Comparison of ENCODE assay signal across 26 mouse cellular contexts in the genomic region with DNA sequence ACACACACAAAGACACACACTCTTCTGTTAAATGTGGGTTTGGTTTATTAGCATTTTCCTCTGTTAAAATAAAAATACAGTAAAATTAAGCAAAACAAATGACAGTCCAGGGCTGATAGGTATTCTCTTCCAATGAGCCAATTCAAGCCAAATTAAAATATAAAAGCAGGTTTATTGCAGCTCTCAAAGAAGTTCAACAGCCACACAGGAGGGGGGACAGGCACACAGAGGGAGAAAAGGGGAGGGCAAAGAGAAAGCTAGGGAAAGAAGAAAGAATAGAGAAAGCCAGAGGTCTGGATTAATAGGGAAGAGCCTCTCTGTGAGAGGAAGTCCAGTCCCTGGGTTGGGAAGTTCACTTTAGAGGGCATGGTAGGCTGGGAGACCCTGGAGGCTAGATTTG.
"Had no signal": no experiment of that assay in that cellular context is flagged by ENCODE, and none has a peak within 500 bp of the region (broad histone marks: within the 10 kb centered on the region; RNA-seq: fewer than 3 reads in every experiment).

No protein-coding gene starts in this region.

- H3K27ac ChIP-seq: heart, embryonic 10.5 days; hindbrain, embryonic 13.5 days; hindbrain, embryonic 15.5 days; hindbrain, postnatal 0 days; kidney, embryonic 15.5 days; kidney, postnatal 0 days; limb, embryonic 10.5 days; limb, embryonic 12.5 days; liver, embryonic 13.5 days; liver, embryonic 15.5 days had no signal

- H3K4me2 ChIP-seq: heart, embryonic 12.5 days; hindbrain, embryonic 13.5 days; hindbrain, embryonic 15.5 days; kidney, embryonic 15.5 days; limb, embryonic 12.5 days; liver, embryonic 11.5 days; liver, embryonic 13.5 days; liver, embryonic 15.5 days had no signal

- ATAC-seq: hindbrain, postnatal 0 days; intestine, embryonic 16.5 days had no signal

- H3K27me3 ChIP-seq: heart, embryonic 12.5 days; hindbrain, embryonic 13.5 days; hindbrain, embryonic 15.5 days; kidney, embryonic 15.5 days; limb, embryonic 12.5 days; liver, embryonic 13.5 days; liver, embryonic 15.5 days had no signal

- H3K4me1 ChIP-seq: heart, embryonic 10.5 days; heart, embryonic 12.5 days; hindbrain, embryonic 13.5 days; hindbrain, embryonic 15.5 days; kidney, embryonic 15.5 days; limb, embryonic 10.5 days; limb, embryonic 12.5 days; liver, embryonic 13.5 days; liver, embryonic 15.5 days had no signal

- H3K9me3 ChIP-seq: hindbrain, embryonic 13.5 days; hindbrain, embryonic 15.5 days; kidney, embryonic 15.5 days; limb, embryonic 10.5 days; limb, embryonic 12.5 days; liver, embryonic 13.5 days; liver, embryonic 15.5 days had no signal

- H3K36me3 ChIP-seq: heart, embryonic 10.5 days; heart, embryonic 12.5 days; hindbrain, embryonic 13.5 days; hindbrain, embryonic 15.5 days; kidney, embryonic 15.5 days; limb, embryonic 10.5 days; limb, embryonic 12.5 days; liver, embryonic 13.5 days; liver, embryonic 15.5 days had no signal

- H3K4me3 ChIP-seq: heart, embryonic 10.5 days; heart, embryonic 12.5 days; hindbrain, embryonic 13.5 days; hindbrain, embryonic 15.5 days; kidney, embryonic 15.5 days; limb, embryonic 10.5 days; limb, embryonic 12.5 days; liver, embryonic 13.5 days; liver, embryonic 15.5 days had no signal

- H3K9ac ChIP-seq: heart, embryonic 12.5 days; hindbrain, embryonic 13.5 days; hindbrain, embryonic 15.5 days; kidney, embryonic 15.5 days; limb, embryonic 12.5 days; liver, embryonic 13.5 days; liver, embryonic 15.5 days had no signal

- DNase-seq: gastrocnemius, postnatal 14 days; gastrocnemius, postnatal 36 days; heart, adult 11 months; heart, postnatal 10 days; heart, postnatal 36 days; kidney, adult 11 months; kidney, adult 2 months; kidney, adult 9 months; kidney, postnatal 14 days; kidney, postnatal 36 days; layer of hippocampus, adult 9-11 months; layer of hippocampus, postnatal 36 days; liver; liver, embryonic 13.5 days had no signal
